Mouse (Mus musculus) skeletal muscle tissue, adult 2 months (tissue): ENCODE measurements around the gene Ccnd1.

Source experiments
- DNase-seq: peaks from one replicate; pipeline ENCODE4 v3.0.0-alpha.2; 2012; ENCODE audit warnings: low read depth, low spot score

Ccnd1 gene

DNA sequence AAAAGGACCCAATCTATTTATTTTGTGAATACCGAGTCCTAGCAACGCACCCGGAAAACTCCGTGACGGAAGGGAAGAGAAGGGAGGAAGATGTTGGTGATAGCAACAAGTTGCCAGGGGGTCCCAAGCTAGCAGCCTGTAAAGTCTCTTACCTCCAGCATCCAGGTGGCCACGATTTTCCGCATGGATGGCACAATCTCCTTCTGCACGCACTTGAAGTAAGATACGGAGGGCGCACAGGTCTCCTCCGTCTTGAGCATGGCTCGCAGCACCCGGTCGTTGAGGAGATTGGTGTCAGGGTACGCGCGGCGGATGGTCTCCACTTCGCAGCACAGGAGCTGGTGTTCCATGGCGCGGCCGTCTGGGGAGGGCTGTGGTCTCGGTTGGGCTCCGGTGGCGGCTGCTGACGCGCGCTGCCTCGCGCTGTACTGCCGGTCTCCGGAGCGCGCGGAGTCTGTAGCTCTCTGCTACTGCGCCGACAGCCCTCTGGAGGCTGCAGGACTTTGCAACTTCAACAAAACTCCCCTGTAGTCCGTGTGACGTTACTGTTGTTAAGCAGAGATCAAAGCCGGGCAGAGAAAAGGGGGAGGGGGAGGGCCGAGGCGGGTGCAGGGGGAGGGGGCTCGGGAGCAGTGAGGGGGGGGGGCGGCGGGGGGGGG is at the start of gene Ccnd1:
Gene Ccnd1, minus strand, starts transcription at position 582 of the 659 bp plus-strand sequence.
- DNase-seq: no peak

DNA sequence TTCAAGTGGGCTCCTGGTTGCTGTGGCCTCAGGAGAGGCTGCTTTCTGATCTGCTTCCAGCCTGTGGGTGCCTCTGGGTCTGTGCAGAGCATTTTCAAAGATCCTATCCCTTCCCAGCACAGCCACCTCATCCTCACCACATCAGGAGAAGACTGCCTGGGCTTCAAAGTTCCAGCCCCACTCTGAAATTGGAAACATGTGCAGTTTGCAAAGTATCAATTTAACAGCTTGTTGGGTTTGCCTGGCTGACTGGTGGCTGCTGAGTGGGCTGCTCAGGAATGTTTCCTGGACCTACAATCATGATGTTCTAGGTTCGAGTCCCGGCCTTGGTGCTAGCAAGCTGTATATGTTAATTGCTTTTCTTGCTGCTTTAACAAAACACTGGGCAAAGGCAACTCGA is 49.1 kb upstream of the Ccnd1 start:
- no peak for DNase-seq

DNA sequence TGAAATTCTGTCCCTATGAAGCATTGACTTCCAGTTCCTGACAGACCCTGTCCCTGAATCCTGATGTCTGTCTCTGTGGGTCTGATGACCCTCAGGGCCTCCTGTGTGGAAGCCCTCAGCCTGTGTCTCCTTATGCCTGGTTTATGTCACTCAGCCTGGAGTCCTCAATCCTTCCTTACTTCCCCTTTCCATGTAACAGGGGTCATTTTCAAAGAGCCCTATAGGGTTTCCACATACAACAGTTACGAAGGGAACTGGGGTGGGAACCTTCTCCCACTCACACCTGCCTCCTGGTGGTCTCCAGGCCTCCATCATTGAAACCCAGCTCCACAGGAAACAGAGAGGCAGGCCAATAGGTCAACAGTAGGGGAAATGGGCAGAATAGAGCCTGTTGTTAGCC is 45.4 kb upstream of the Ccnd1 start:
- no peak for DNase-seq

DNA sequence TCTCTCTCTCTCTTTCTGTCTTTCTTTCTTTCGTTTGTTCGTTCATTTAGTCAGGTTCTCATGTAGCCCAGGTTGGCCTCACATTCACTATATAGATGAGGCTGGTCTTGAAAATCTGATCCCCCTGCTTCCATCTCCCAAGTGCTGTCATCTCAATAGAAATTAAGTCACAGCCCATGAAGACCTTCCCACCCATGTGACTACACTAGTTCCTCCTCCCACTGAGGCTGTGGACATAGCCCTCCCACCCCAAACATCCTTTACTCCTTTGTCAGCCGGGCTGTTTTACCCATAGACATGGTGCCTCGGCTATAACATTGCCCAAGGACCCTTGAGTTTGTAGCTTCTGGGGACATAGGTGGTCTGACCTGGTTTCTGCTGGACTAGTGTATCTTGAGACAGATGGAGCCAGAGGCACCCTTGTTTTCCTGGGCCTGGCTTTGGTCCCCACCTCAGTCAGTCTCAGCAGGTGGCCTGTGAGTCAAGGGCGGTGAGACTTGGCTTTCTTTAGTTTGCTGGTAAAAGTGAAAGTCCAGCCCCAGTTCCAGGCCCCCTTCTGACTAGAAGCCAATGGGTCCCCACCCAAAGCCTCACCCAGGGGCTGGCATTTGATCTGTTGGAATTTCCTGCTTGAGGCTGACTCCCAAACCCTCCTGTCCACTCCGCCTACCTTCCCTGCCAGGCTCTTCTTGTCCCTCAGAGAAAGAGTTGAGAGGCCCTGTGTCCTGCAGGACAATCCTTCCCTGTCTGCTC is 42.8 kb upstream of the Ccnd1 start:
- DNase-seq: no peak

DNA sequence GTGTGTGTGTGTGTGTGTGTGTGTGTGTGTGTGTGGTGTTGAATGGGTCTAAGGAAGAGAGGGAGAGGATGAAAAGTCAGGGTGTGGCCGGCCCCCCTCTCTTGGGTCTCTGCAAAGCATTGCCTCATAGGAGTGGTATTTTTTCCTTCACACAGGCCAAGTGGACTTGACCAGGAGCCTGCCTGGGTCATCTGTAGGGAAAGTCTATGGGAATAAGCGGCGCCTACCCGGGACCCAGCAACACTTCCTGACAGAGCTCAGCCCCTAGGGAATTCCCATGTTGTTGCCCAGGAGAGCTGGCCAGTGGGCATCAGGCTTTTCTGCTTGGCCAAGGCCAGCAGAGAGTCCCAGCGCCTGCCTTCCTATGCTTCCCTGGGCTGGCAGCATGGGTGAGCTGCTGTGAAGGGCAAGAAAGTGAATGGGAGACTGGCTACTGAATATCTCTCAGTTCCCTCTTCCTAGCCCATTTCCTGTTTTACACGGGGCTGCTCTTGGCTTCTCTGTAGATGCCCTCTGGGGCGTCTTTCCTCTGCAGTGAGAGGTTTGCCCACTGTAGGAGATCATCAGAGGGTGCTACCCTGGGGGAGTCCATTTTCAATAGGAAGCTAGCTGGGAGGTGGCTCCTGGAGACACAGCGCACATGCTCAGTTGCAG is 41.8 kb upstream of the Ccnd1 start:
- peak; percentile 20 for DNase-seq

DNA sequence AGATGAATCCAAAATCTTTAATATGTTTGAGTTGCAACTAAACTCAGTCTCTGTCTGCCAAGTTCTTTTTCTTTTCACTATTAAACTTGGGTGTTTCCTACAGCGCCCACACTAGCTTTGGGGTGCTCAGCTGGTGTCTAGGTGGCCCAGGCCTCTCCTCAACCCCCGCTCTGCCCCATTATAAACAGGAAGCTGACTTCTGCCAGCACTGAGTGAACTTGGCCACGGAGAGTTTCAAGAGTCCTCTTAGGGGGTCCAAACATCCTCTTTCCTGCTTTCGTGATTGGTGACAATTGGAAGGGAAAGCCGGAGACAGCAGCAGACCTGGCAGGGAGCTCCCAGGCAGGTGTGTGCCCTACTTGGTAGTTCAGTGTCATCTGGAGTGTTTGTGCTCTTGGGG is 40.1 kb upstream of the Ccnd1 start:
- no peak for DNase-seq

DNA sequence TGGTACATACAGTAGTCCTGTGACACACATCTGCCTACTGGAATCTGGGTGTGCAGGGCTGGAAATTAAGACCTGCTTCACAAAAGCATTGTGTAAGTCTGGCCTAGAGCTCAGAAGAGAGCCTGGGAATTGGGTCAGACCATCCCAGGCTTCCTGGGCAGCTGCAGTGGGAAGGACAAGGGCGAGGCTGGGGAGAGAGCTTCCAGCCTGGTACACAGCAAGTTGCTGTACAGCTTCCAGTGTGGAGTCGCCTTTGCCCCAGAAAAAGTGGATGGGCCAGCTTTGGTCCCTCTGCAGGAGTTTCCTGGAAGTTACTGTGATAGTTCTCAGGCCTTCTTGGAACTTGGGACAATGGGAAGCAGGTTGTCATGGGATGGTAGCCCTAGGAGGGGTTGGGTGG is 37.4 kb upstream of the Ccnd1 start:
- no peak for DNase-seq

DNA sequence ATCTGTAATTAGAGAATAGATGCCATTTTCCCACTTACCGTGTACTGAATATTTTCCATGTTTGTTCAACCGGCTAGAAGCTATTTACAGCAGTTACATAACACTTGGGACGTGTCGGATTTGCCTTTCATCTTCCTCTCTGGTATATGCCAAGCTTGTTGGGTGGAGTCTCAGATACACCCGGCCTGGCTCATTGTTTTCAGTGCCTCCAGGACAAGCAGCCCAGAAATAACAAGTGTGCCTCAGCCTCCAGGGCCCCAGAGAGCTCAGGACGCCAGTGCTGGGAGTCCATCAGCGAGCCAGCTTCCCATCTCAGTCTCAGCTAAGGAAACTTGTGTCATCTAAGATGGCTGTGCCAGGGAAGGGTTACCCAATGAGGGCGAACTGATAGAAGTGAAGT is 33.7 kb upstream of the Ccnd1 start:
- peak; percentile 38 for DNase-seq

DNA sequence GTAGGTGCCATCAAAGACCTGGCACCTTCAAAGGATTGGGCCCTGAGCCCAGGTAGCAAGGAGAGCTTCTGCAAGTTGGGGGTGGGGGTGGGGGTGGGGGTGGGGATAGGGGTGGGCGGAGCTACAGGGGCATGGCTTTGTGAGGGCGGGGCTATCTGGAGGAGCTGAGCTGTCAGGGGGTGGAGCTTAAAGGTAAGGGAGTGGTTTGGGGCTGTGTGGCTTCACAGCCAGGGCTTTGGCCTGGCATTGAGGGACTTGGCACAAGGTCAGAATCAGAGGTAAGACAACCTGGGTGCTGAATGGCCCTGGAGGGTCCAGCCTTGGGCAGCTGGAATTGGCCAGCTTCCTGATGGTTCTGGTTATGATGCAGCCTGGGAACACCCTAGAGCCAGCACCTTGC is 32.0 kb upstream of the Ccnd1 start:
- DNase-seq: no peak

DNA sequence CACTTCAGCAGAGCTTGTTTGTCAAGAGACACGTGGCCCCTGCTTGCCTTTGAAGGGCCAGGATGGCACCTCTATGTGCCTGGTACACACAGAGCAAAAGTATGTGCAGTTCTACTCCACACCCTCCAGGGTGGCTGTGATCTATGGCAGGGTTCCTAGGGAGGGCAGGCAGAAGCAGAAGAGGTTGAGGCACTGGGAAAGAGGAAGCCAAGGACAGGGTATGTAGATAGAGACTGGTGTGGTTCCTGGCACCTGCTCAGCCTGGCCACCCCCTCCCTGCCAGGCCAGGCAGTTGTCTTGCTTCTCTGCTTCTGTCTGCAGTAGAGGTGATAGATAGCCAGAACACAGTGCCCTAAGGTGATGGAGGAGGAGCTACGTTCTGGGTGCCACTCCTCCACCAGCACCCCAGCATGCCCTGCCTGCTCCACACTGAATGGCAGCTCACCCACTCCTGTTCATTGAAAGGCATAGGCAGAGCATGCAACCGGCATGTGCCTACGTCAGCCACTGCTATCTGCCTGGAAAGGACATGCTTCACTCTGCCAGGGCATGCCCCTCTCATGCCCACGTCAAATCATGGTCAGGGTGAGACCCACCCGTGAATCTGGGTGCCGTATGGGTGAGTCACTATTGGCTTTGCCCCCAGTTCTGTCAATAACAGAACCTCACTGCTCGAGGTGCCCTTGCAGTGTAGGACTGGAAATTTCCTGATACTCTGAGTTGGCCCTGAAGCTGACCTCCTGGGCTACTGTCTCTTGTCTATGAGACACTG is 31.5 kb upstream of the Ccnd1 start:
- DNase-seq: no peak

DNA sequence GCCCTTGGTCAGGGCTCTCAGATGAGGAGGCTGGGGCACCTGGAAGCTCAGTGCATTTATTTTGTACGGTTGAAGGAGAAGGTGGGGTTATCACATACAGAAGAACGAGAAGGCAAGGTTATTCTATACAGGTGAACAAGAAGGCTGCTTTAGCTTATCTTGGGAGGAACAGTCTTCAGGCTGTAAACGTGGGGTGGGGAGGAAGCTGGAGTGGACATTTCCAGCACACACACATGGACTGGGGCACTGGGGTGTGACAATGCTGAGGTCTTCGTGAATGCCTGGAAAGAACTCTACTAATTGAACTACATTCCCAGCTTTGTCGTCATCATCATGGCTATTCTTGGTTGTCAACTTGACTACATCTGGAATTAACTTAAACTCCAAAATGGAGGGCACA is 26.2 kb upstream of the Ccnd1 start:
- DNase-seq: no peak

DNA sequence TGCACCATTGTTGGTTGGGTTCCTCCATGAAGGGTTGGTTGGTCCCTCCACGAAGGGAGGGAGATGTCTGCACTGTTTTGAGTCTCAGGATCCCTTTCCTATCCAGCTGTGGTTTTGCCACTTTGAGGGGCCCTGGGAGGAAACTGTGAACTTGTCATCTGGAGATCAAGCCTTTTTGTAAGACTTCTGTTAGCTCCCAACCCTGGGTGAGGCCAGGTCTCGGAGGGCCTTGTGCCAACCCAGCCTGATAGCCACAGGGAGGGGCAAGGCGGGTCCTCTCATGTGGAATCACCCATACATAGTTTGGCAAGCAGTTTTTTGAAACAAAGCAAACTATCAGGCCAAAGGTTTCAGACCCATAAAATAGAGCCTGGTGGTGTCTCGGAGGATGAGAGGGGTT is 24.6 kb upstream of the Ccnd1 start:
- DNase-seq: no peak

DNA sequence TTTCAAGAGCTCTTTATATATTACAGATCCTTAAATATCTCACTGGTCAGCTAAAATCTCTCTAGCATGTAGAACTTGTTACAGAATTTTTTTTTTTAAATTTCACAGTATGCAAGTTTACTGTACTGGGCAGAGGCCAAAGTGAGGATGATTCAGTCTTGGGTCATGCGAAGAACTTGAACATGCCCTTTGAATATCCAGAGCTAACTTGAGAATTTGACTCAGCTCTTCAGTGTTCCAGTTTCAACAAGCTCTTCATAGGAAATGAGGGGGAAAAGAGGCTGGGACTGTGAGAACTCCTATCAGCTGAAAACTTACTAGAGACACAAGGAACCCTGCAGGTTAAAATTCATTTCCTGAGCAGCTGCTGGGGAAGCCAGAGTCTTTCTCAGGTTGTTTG is 24.2 kb upstream of the Ccnd1 start:
- DNase-seq: no peak

DNA sequence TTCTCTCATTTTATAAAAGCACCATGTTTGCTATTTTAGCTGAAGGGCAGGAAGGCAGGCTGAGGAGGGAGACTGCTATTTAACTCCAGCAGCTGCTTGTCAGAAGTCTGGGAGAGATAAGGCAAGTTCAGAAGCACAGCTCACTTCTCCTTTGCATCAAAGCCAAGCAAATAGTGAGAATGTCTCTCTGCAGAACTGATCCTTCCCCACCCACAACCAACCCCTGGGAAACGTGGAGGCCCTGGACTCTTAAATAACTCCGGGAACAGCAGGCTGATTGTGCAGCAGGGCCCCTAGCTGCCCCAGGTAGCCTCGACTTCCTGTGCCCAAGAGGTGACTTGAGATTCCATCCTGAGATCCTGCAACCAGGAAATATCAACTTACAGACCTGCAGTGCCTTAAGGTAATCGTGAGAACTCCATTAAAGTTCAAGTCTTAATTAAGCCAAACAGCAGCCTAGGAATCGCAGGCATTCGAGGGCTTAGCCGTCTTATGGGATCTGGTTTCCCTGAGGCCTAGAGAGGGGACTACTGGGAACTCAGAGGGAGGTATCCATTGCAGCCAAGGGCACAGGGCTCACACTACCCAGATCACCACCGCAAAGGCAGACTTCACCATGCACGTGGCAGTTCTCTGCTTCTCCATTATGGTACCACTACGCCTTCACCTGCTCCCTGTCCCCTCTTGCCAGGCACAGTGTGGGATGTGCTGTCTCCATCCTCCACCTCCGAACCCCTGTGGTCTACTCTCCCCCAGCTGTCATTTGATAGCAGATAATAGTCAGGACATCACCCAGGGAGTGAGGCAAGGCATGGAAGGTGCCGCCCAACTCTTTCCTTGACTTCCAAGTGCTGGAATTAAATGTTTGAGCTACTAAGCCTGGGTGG is 19.0 kb upstream of the Ccnd1 start:
- no peak for DNase-seq

DNA sequence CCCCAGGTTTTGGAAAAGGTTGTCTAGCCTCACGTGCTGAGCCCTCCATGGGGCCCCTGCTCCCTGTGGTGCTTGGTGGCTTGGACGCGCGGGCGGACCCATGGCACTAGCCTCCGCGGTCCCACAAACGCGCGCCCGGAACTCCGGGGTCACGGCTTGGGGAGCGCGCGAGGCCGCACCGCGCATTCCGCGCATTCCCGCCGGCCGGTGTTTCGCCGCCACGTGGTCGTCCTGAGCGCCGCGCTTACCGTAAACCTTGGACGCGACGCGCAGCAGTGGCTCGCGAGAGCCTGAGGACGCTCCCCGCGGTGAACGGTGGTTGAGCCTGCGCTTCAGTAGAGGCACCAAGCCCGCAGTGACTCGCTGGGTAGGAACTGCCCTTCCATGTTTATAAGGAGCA is 3.5 kb upstream of the Ccnd1 start:
- DNase-seq: no peak

DNA sequence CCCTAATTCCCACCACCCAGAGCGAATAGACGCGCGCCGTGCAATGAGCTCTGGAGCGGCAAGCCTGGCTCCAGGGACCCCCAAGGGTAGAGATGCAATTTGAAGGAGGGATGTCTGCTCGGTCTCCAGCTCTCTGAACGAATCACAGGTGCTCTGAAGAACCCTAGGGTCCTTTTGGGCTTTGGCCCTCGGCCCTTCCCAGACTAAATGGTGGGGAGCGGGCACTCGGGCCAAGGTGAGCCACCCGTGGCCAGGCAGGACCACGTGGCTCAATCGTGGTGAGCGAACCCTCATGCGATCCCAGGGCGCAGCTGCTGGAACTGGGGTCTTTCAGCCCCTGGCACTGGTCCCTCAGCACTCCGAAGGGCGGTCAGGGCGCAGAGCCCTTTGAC is 3.0 kb upstream of the Ccnd1 start:
- no peak for DNase-seq

DNA sequence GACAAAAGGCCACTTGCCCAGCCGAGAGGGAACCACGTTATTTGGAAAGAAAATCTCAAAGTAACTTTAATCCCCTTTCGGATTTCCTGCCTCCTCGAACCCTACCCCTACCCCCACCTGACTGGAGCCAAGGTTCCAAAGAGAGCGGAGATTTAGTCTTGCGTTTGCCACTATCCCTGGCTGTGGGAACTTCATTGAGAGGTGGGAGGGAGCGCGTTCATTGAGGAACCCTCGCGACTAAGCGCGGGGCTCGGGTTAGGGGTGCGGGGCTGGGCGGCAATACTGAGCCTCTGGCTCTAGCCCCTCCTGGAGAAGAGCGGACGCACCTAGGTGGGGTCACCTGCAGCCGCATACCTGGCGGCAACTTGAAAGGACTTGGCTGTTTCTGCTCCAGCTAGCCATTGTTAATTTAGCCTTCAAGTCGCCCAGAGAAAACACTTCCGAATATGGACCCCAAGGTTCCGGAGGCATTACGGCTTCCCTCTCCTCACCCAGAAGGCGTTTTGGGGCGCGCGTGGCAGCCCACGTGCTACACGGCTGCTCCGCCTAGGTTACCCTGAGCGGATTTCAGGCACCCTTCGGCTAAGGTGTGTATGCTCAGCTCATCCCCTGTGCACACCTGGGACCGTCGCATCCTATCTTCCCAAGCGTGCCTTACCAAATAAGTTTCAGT is 2.5 kb upstream of the Ccnd1 start:
- no peak for DNase-seq

DNA sequence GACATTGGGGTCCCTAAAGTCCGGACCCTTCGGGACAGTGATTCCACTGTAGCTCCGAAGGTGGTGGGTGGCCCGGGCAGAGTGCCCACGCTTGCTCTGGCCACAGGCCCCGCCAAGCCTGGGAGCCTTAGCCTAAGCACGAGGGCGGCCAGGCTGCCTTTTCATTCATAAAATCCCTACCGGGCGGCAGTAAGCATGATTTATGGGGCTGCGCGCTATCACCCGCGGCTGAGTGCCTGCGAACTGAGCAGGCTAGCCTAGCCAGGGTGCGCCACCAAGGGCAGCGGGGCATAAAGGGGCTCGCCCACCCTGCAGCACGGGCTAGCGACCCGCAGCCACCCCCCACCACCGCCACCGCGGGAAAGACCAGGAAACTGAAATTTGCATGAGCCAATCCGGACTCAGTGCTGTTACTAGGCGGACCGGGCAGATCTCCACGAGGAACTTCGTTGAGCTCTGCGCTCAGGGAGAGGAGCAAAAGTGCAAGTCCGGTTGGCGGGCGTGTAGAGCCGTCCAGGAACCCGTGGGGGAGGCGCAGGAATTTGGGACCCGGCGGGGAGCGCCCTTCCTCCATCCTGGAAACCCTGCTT is 1.6 kb upstream of the Ccnd1 start:
- peak; percentile 69 for DNase-seq

DNA sequence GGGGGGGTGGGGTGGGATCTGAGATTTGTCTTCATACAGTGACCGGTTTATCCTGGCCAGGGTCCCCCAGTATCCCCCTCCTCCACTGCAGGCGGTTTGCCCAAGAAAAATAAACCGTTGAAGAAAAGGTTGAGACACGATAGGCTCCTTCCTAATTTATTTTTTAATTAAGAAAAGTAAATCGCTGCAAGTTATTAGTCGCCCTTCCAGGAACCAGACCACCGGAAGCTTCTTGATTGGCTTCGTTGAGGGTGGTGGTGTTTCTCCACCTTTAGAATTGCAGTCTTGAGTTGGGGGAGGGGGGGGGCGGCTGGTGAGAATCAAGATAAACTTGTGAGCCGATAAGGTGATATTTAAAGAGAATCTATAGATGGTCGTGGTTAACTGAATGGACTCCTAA is 860 bp upstream of the Ccnd1 start:
- DNase-seq: no peak

DNA sequence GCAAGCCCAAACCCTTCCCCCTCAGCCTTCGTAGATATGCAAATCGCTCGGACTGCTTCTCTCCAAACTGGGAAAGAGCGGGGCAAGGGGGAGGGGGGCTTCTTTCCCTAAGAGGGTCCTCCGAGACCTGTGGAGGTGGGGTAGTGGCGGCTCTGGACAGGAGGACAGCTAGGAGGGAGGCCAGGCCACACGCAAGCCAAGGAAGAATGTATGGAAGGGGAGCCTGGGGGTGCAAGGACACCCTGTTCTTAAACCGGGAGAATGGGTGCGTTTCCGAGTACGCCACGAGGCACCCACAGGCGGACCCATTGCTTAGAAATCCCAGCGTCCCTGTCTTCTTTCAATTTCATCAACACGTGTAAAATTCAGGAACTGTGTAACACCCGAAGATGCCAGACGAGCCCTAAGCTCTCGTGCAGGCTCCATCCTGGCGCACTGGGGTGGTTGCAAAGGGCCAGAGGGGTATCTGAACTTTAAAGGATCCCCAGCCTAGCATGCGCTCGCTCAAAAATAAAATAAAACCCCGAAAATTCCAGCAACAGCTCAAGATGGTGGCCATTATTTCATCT is 362 bp upstream of the Ccnd1 start:
- DNase-seq: no peak
